Mouse (Mus musculus): Measurements from ENCODE around the gene Ccr10.
"Not testable (repeated sequence)": the region's sequence is repeated elsewhere in the genome, so short reads cannot be mapped to it uniquely, and the experiment has no call there.

GRCm38 (mm10) chr11:101160151-101160550, 15.1 kb downstream of the Ccr10 start:
- not testable (repeated sequence) for TF ChIP-seq CTCF, EP300 (IDR thresholded peaks at IDR 0.05; ENCODE audit: low read depth)

Data from liver, postnatal 0 days (tissue).